Mouse (Mus musculus): ENCODE data around the gene Mat1a. TPM values are rescaled to one million over a fixed set of nuclear protein-coding genes. Genes with fewer than 3 reads are reported as not detected.

Gene Mat1a
- polyA plus RNA-seq, 1 experiment, result not detected

GRCm38 (mm10) chr14:41124683-41125082 lies 19.8 kb downstream of the Mat1a start:
- Histone ChIP-seq H3K9me3 (ENCODE audit: control insufficient read depth, low read length) (no peaks in the 10 kb centered on the region), H3K36me3 (ENCODE audit: control insufficient read depth) (no peaks in the 10 kb centered on the region; the same call in 1 of the 2 replicates), H3K4me3 (replicated peaks) (no peak overlapping the region), H3K27me3 (ENCODE audit: control insufficient read depth) (no peaks in the 10 kb centered on the region), H3K4me1 (ENCODE audit: control insufficient read depth) (no peaks in the 10 kb centered on the region)
- no peak for TF ChIP-seq TAL1 (IDR thresholded peaks at IDR 0.05; ENCODE audit: low read length)
- TF ChIP-seq GATA1 (IDR thresholded peaks at IDR 0.05; ENCODE audit: low read length), result no peak

GRCm38 (mm10) chr14:41127997-41128396 lies 23.2 kb downstream of the Mat1a start:
- H3K4me3 ChIP-seq (replicated peaks), result no peak overlapping the region
- no peak for TF ChIP-seq TAL1 (IDR thresholded peaks at IDR 0.05; ENCODE audit: low read length)
- no peak for TF ChIP-seq GATA1 (IDR thresholded peaks at IDR 0.05; ENCODE audit: low read length)
- H3K27me3 ChIP-seq (ENCODE audit: control insufficient read depth), result no peaks in the 10 kb centered on the region
- no peaks in the 10 kb centered on the region for H3K9me3 ChIP-seq (ENCODE audit: control insufficient read depth, low read length)
- H3K36me3 ChIP-seq (ENCODE audit: control insufficient read depth), result no peaks in the 10 kb centered on the region
- H3K4me1 ChIP-seq (ENCODE audit: control insufficient read depth), result no peaks in the 10 kb centered on the region

DNA sequence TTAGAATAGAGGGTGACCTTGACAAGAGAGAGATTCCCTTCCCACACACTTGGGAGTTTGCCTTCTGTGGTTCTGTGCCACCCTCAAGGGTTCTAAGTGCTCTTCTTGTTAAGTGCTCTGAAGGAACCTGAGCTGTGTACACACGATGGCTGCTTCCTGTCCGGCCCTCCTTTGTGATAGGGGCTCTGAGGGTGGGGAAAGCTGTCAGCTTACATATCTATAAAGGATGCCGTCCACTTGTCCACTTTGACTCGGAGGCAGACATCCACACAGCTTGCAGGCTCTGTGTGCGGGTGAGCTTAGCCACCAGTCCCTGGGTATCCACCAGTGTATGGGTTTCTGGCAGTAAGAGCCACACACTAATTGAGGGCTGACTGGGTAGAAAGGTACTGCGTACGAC lies 26.7 kb downstream of the Mat1a start, which contains the start of gene Sftpa1:
Sftpa1 (plus strand) TSS at position 243 of the 400 bp plus-strand sequence.
- Histone ChIP-seq H3K27me3 (ENCODE audit: control insufficient read depth) (no peaks in the 10 kb centered on the region), H3K36me3 (ENCODE audit: control insufficient read depth) (no peaks in the 10 kb centered on the region), H3K4me1 (ENCODE audit: control insufficient read depth) (no peaks in the 10 kb centered on the region), H3K9me3 (ENCODE audit: control insufficient read depth, low read length) (no peaks in the 10 kb centered on the region), H3K4me3 (replicated peaks) (no peak within 1 kb of the TSS)
- TF ChIP-seq TAL1 (IDR thresholded peaks at IDR 0.05; ENCODE audit: low read length) (no peak), GATA1 (IDR thresholded peaks at IDR 0.05; ENCODE audit: low read length) (no peak)

GRCm38 (mm10) chr14:41137006-41137405 lies 32.2 kb downstream of the Mat1a start:
- TF ChIP-seq TAL1 (IDR thresholded peaks at IDR 0.05; ENCODE audit: low read length) (no peak), GATA1 (IDR thresholded peaks at IDR 0.05; ENCODE audit: low read length) (no peak)
- Histone ChIP-seq H3K4me1 (ENCODE audit: control insufficient read depth) (no peaks in the 10 kb centered on the region), H3K9me3 (ENCODE audit: control insufficient read depth, low read length) (no peaks in the 10 kb centered on the region), H3K27me3 (ENCODE audit: control insufficient read depth) (no peaks in the 10 kb centered on the region), H3K4me3 (replicated peaks) (no peak overlapping the region), H3K36me3 (ENCODE audit: control insufficient read depth) (no peaks in the 10 kb centered on the region)

DNA sequence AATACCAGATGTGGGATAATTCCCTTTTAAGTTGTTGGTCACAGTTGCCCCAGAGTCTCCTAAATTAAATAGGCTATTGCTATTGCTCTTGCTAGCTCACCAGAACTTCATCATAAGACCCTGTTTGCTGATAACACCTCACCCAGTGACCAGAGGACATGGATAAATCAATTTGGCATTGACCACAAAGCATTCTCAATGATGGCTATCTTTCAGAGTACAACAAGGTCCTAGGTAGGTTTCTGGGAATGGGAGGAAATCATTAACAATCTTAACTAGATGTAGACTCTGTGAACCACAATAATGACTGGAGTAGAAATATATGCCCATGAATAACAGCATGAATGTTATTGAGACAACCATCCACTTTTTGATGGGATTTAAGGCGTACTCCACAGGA lies 35.9 kb downstream of the Mat1a start:
- no peaks in the 10 kb centered on the region for H3K27me3 ChIP-seq (ENCODE audit: control insufficient read depth)
- H3K4me3 ChIP-seq (replicated peaks), result no peak overlapping the region
- TF ChIP-seq GATA1 (IDR thresholded peaks at IDR 0.05; ENCODE audit: low read length) (no peak), TAL1 (IDR thresholded peaks at IDR 0.05; ENCODE audit: low read length) (no peak)
- H3K36me3 ChIP-seq (ENCODE audit: control insufficient read depth), result no peaks in the 10 kb centered on the region
- H3K4me1 ChIP-seq (ENCODE audit: control insufficient read depth), result no peaks in the 10 kb centered on the region
- no peaks in the 10 kb centered on the region for H3K9me3 ChIP-seq (ENCODE audit: control insufficient read depth, low read length)

- H3K27me3 ChIP-seq (ENCODE audit: control insufficient read depth), result no peaks in the 10 kb centered on the region
- no peaks in the 10 kb centered on the region for H3K4me1 ChIP-seq (ENCODE audit: control insufficient read depth)
- TF ChIP-seq GATA1 (IDR thresholded peaks at IDR 0.05; ENCODE audit: low read length) (no peak), TAL1 (IDR thresholded peaks at IDR 0.05; ENCODE audit: low read length) (no peak)
- H3K36me3 ChIP-seq (ENCODE audit: control insufficient read depth), result no peaks in the 10 kb centered on the region
- H3K9me3 ChIP-seq (ENCODE audit: control insufficient read depth, low read length), result no peaks in the 10 kb centered on the region
- no peak overlapping the region for H3K4me3 ChIP-seq (replicated peaks)
Measured at GRCm38 (mm10) chr14:41146035-41146434, 41.2 kb downstream of the Mat1a start.

- no peaks in the 10 kb centered on the region for H3K27me3 ChIP-seq (ENCODE audit: control insufficient read depth)
- TF ChIP-seq GATA1 (IDR thresholded peaks at IDR 0.05; ENCODE audit: low read length) (no peak), TAL1 (IDR thresholded peaks at IDR 0.05; ENCODE audit: low read length) (no peak)
- H3K9me3 ChIP-seq (ENCODE audit: control insufficient read depth, low read length), result no peaks in the 10 kb centered on the region
- no peaks in the 10 kb centered on the region for H3K36me3 ChIP-seq (ENCODE audit: control insufficient read depth)
- no peaks in the 10 kb centered on the region for H3K4me1 ChIP-seq (ENCODE audit: control insufficient read depth)
- H3K4me3 ChIP-seq (replicated peaks), result no peak overlapping the region
Measured at GRCm38 (mm10) chr14:41146922-41147321, 42.1 kb downstream of the Mat1a start.

DNA sequence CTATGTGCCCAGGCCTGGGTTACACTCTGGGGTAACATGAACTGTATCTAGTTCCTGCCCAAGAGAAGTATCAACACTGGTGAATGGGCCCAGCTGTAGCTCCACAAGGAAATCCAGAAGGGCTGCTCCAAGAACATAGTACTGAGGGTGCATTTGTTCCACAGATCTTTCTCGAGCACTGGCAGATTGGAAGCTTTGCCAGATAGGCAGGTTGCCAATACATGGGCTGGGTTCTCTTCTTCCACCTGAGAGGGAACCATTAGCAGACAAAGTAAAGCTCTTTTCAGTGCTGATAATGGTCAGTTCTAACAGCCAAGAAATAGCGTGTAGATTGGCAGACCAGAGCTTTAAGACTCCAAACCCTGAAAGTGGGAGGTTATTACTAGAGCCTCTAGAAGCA lies 42.5 kb downstream of the Mat1a start:
- Histone ChIP-seq H3K4me1 (ENCODE audit: control insufficient read depth) (no peaks in the 10 kb centered on the region), H3K36me3 (ENCODE audit: control insufficient read depth) (no peaks in the 10 kb centered on the region), H3K4me3 (replicated peaks) (no peak overlapping the region), H3K9me3 (ENCODE audit: control insufficient read depth, low read length) (no peaks in the 10 kb centered on the region), H3K27me3 (ENCODE audit: control insufficient read depth) (no peaks in the 10 kb centered on the region)
- TF ChIP-seq TAL1 (IDR thresholded peaks at IDR 0.05; ENCODE audit: low read length), result no peak
- no peak for TF ChIP-seq GATA1 (IDR thresholded peaks at IDR 0.05; ENCODE audit: low read length)

- Histone ChIP-seq H3K27me3 (ENCODE audit: control insufficient read depth) (no peaks in the 10 kb centered on the region), H3K4me3 (replicated peaks) (peak within 1 kb of the TSS; percentile 4), H3K36me3 (ENCODE audit: control insufficient read depth) (no peaks in the 10 kb centered on the region), H3K9me3 (ENCODE audit: control insufficient read depth, low read length) (no peaks in the 10 kb centered on the region), H3K4me1 (ENCODE audit: control insufficient read depth) (no peaks in the 10 kb centered on the region)
- no peak for TF ChIP-seq GATA1 (IDR thresholded peaks at IDR 0.05; ENCODE audit: low read length)
- TF ChIP-seq TAL1 (IDR thresholded peaks at IDR 0.05; ENCODE audit: low read length), result no peak
Measured at GRCm38 (mm10) chr14:41151220-41151898, 46.5 kb downstream of the Mat1a start, which contains the start of gene Mbl1. TSS of gene Mbl1 (plus strand) at chr14:41151458.
